Mouse (Mus musculus) intestine, embryonic 16.5 days (tissue): ENCODE data around the gene Nudt22. TPM values are rescaled to one million over a fixed set of nuclear protein-coding genes. Genes with fewer than 3 reads are reported as not detected.

Source experiments
- ATAC-seq: fragments of 200-750 bp; cut with Nextera tagmentation; 2 replicates; pipeline ENCODE4 v1.8.0; 2017; ENCODE audit warnings: moderate TSS enrichment, moderate library complexity
- H3K27ac ChIP-seq: fragments of 300-500 bp; sonication (generic); 2 replicates; pipeline ENCODE4 v1.5.1; 2014; ENCODE audit warnings: mild to moderate bottlenecking, low read length
- H3K27me3 ChIP-seq: fragments of 300-500 bp; sonication (generic); replicated peaks from 2 replicates; pipeline ENCODE4 v1.6.1; 2014; ENCODE audit warnings: low read length, control low read depth, mixed read lengths; ENCODE audit not compliant: control insufficient read depth, insufficient read depth
- H3K36me3 ChIP-seq: fragments of 300-500 bp; sonication (generic); 2 replicates; pipeline ENCODE4 v1.6.1; 2014; ENCODE audit warnings: low read length, control low read depth; ENCODE audit not compliant: control insufficient read depth, insufficient read depth
- H3K4me1 ChIP-seq: fragments of 300-500 bp; sonication (generic); 2 replicates; pipeline ENCODE4 v1.6.1; 2014; ENCODE audit warnings: low read length, control low read depth, mixed read lengths; ENCODE audit not compliant: control insufficient read depth, insufficient read depth
- H3K4me2 ChIP-seq: fragments of 300-500 bp; sonication (generic); 2 replicates; pipeline ENCODE4 v1.6.1; 2014; ENCODE audit warnings: low read depth, low read length, control low read depth
- H3K4me3 ChIP-seq: fragments of 300-500 bp; sonication (generic); 2 replicates; pipeline ENCODE4 v1.5.1; 2014; ENCODE audit warnings: mild to moderate bottlenecking, low read length
- H3K9ac ChIP-seq: fragments of 300-500 bp; sonication (generic); 2 replicates; pipeline ENCODE4 v1.6.1; 2014; ENCODE audit warnings: low read depth, low read length
- H3K9me3 ChIP-seq: fragments of 300-500 bp; sonication (generic); 2 replicates; pipeline ENCODE4 v1.6.1; 2016; ENCODE audit warnings: low read length, control low read depth; ENCODE audit not compliant: control insufficient read depth
- WGBS: fragments of 180-500 bp; shearing (Covaris S2); extraction: QIAGEN DNeasy Blood & Tissue Kit; methylation state at CpG from one replicate; pipeline ENCODE4 v1.1.7; 2014; 5-methylcytosine and 5-hydroxymethylcytosine counted together
- polyA plus RNA-seq: library from polyadenylated mRNA; unstranded; fragments of >200 nt; fragmentation: Nextera tagmentation; extraction: Ambion mirVana; gene quantifications from 2 replicates; pipeline ENCODE4 v1.2.1, GENCODE M21; 2015

Nudt22 gene
- polyA plus RNA-seq, 1 experiment from 2014 or later, result 33.0 TPM

DNA sequence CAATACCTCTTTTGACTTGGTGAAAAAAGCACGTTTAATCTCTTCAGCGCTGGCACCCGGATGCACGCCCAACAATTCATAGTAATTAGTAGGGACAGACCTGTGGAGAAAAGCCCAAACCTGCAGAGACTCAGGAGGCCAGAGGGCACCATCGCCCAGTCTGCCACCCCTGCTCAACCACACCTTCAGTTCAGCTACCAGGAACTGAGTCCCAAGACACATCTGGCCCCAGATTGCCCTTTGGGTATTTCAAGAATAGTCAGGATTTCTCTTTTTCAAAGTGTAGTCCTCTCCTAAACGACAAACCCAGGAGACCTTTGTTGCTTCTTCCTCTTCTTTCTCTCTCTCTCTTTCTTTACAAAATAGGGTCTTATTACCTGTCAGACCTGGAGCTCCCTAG lies 5.2 kb downstream of the Nudt22 start:
- Histone ChIP-seq H3K27me3 (no peaks in the 10 kb centered on the region), H3K36me3 (no peaks in the 10 kb centered on the region), H3K9ac (no peak overlapping the region), H3K4me1 (peaks cover 38% of the 10 kb centered on the region), H3K9me3 (no peaks in the 10 kb centered on the region), H3K4me2 (no peak overlapping the region), H3K4me3 (no peak overlapping the region), H3K27ac (no peak overlapping the region)
- 87% methylated on average over 6 of the region's 6 CpGs for WGBS
- no peak for ATAC-seq

DNA sequence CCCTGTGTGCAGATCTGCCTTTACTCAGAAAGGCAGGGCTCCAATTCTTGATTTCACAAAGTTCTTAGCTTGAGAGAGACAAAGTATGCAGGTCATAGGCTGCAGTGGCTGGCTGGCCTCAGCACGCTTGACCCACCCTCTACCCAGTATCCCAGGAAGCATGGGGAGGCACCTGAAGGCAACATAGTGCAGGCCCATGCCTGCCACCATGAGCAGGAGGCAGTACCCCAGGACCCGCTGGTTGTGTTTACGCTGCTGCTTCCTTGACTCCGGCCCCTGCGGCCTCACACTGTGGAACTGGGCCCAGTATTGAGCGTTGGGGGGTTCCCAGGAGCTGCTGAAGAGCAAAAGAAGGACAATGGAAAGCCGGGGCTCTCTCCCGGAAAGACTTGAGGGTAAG lies 6.7 kb downstream of the Nudt22 start:
- no peak overlapping the region for H3K27ac ChIP-seq
- H3K9ac ChIP-seq, result no peak overlapping the region
- H3K4me3 ChIP-seq, result no peak overlapping the region
- no peaks in the 10 kb centered on the region; the same call in 1 of the 2 replicates for H3K36me3 ChIP-seq
- no peaks in the 10 kb centered on the region for H3K9me3 ChIP-seq
- H3K4me2 ChIP-seq, result no peak overlapping the region
- no peaks in the 10 kb centered on the region for H3K27me3 ChIP-seq
- H3K4me1 ChIP-seq, result peaks cover 29% of the 10 kb centered on the region
- ATAC-seq, result no peak
- 88% methylated on average over 8 of the region's 8 CpGs for WGBS

- peak overlapping the region; percentile 76 for H3K4me2 ChIP-seq
- H3K36me3 ChIP-seq, result peaks cover under 1% of the 10 kb centered on the region; the same call in 1 of the 2 replicates
- peak overlapping the region; percentile 87 for H3K4me3 ChIP-seq
- peak overlapping the region; percentile 91 for H3K27ac ChIP-seq
- H3K4me1 ChIP-seq, result peaks cover 22% of the 10 kb centered on the region
- no peaks in the 10 kb centered on the region for H3K9me3 ChIP-seq
- WGBS, result 5% methylated on average over 8 of the region's 8 CpGs
- peak overlapping the region; percentile 95 for H3K9ac ChIP-seq
- 0 out of 2 replicates have a peak, but pooled peaks have one; percentile 1 for ATAC-seq
- H3K27me3 ChIP-seq, result no peaks in the 10 kb centered on the region
Observed at GRCm38 (mm10) chr19:6987904-6988285, 8.0 kb downstream of the Nudt22 start.

- under 1% methylated on average over 68 of the region's 85 CpGs for WGBS
Observed at GRCm38 (mm10) chr19:6987061-6987903, 8.6 kb downstream of the Nudt22 start, which contains the start of gene Vegfb. Vegfb (minus strand) TSS chr19:6987651.

GRCm38 (mm10) chr19:6985951-6986708 lies 9.8 kb downstream of the Nudt22 start:
- Histone ChIP-seq H3K36me3 (peaks cover 2% of the 10 kb centered on the region; the same call in 1 of the 2 replicates), H3K27me3 (no peaks in the 10 kb centered on the region), H3K9me3 (no peaks in the 10 kb centered on the region), H3K4me3 (peak overlapping the region; percentile 87), H3K4me1 (peaks cover 24% of the 10 kb centered on the region), H3K4me2 (peak overlapping the region; percentile 76), H3K9ac (peak overlapping the region; percentile 95), H3K27ac (peak overlapping the region; percentile 91)
- ATAC-seq, result no peak
- 75% methylated on average over 10 of the region's 10 CpGs for WGBS

More at GRCm38 (mm10) chr19:6987061-6987903, 8.6 kb downstream of the Nudt22 start, which contains the start of gene Vegfb:
- Histone ChIP-seq H3K4me2 (peak within 1 kb of the TSS; percentile 76), H3K4me1 (peaks cover 20% of the 10 kb centered on the region), H3K4me3 (peak within 1 kb of the TSS; percentile 87), H3K27ac (peak within 1 kb of the TSS; percentile 91), H3K27me3 (no peaks in the 10 kb centered on the region), H3K9ac (peak within 1 kb of the TSS; percentile 95), H3K36me3 (peaks cover 2% of the 10 kb centered on the region; the same call in 1 of the 2 replicates), H3K9me3 (no peaks in the 10 kb centered on the region)
- peak; percentile 72 for ATAC-seq

DNA sequence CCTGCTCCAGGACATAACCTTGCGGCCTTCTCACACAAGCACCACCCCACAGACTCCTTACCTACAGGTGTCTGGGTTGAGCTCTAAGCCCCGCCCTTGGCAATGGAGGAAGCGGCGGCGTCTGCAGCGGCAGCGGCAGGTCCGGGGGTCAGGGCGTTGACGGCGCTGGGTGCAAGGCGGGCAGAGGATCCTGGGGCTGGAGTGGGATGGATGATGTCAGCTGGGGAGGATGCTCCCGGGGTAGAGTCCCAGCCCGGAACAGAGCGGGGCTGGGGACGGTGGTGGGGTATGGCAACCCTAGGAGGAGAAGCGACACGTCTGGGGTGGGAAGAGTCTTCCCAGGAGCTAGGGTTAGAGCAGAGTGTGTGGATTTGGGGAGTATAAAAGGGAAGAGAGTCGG lies 10.6 kb downstream of the Nudt22 start:
- 83% methylated on average over 19 of the region's 19 CpGs for WGBS
- Histone ChIP-seq H3K27me3 (no peaks in the 10 kb centered on the region), H3K36me3 (peaks cover 2% of the 10 kb centered on the region; the same call in 1 of the 2 replicates), H3K27ac (no peak overlapping the region), H3K4me2 (no peak overlapping the region), H3K9ac (0 out of 2 replicates have a peak overlapping the region, but pooled peaks have one; percentile 95), H3K4me1 (peaks cover 24% of the 10 kb centered on the region), H3K9me3 (no peaks in the 10 kb centered on the region), H3K4me3 (no peak overlapping the region)
- ATAC-seq, result no peak

GRCm38 (mm10) chr19:6983621-6984020 lies 12.3 kb downstream of the Nudt22 start:
- H3K27ac ChIP-seq, result no peak overlapping the region
- no peaks in the 10 kb centered on the region for H3K27me3 ChIP-seq
- H3K4me3 ChIP-seq, result no peak overlapping the region
- peaks cover 2% of the 10 kb centered on the region; the same call in 1 of the 2 replicates for H3K36me3 ChIP-seq
- H3K4me1 ChIP-seq, result peaks cover 30% of the 10 kb centered on the region
- H3K9me3 ChIP-seq, result no peaks in the 10 kb centered on the region
- 94% methylated on average over 5 of the region's 5 CpGs for WGBS
- ATAC-seq, result no peak
- no peak overlapping the region for H3K4me2 ChIP-seq
- H3K9ac ChIP-seq, result no peak overlapping the region

- H3K36me3 ChIP-seq, result peaks cover 7% of the 10 kb centered on the region; the same call in 1 of the 2 replicates
- no peak overlapping the region for H3K27ac ChIP-seq
Observed at GRCm38 (mm10) chr19:6981465-6981864, 14.5 kb downstream of the Nudt22 start.

More at GRCm38 (mm10) chr19:6981465-6981864, 14.5 kb downstream of the Nudt22 start:
- Histone ChIP-seq H3K4me2 (peak overlapping the region; percentile 70; the same call in 1 of the 2 replicates), H3K4me3 (no peak overlapping the region; the same call in 1 of the 2 replicates), H3K27me3 (no peaks in the 10 kb centered on the region), H3K9me3 (no peaks in the 10 kb centered on the region), H3K9ac (peak overlapping the region; percentile 11; the same call in 1 of the 2 replicates), H3K4me1 (peaks cover 41% of the 10 kb centered on the region)
- WGBS, result 87% methylated on average over 4 of the region's 4 CpGs
- no peak for ATAC-seq
